Comparison of ENCODE assay signal across 8 mouse cellular contexts in the genomic region with DNA sequence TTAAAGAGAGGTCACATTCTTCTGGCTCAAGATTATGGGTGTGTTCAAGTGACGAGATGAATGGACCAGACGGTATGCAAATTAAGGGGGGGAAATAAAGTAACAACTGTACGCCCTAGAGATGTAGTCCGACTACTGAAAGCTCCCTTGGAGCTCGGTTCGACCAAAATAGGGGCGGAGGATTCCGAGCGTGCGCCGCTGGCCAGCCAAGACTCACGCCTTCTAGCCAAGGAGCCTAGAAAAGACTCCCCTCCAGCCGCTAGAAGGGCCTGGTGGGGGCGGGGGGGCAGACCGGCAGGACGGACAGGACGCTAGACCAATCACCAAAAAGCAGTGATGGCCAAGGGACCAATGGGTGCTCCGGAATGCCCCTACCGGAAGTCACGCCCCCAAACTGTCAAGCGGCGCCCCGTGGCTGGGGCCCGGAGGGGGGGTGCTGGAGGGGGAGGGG. TPM values are rescaled to one million over a fixed set of nuclear protein-coding genes. Genes with fewer than 3 reads are reported as not detected.
DNase-seq lines count a peak whose midpoint lies in the region; ATAC-seq and TF ChIP-seq lines count a peak whose summit lies in the region.

A gene (plus strand): TSS at position 440 of the 451 bp plus-strand sequence.

- no peak for TF ChIP-seq CTCF in lung, postnatal 0 days (IDR thresholded peaks at IDR 0.05)

- H3K27ac ChIP-seq in hindbrain, embryonic 11.5 days (ENCODE audit: low read depth, low read length), result peak within 1 kb of the TSS; percentile 96
- H3K27ac ChIP-seq in lung, postnatal 0 days (ENCODE audit: low read length), result peak within 1 kb of the TSS; percentile 99

- H3K4me1 ChIP-seq in hindbrain, embryonic 11.5 days (replicated peaks; ENCODE audit: control insufficient read depth, insufficient read depth, low read length), result peaks cover 3% of the 10 kb centered on the region
- H3K4me1 ChIP-seq in lung, postnatal 0 days (ENCODE audit: insufficient read depth, low read depth, low read length), result peaks cover 15% of the 10 kb centered on the region; the same call in 1 of the 2 replicates

- WGBS in hindbrain, embryonic 11.5 days, result under 1% methylated on average over 22 of the region's 24 CpGs
- WGBS in lung, postnatal 0 days, result under 1% methylated on average over 24 of the region's 24 CpGs

- no peaks in the 10 kb centered on the region for H3K36me3 ChIP-seq in hindbrain, embryonic 11.5 days (ENCODE audit: control insufficient read depth, insufficient read depth, low read length)
- 0 out of 2 replicates have a peak, but pooled peaks cover 4% of the 10 kb centered on the region for H3K36me3 ChIP-seq in lung, postnatal 0 days (ENCODE audit: insufficient read depth, low read length)

- TF ChIP-seq EP300 in lung, postnatal 0 days (IDR thresholded peaks at IDR 0.05), result peak; percentile 12

- peak; percentile 98 for ATAC-seq in hindbrain, embryonic 11.5 days (ENCODE audit: low FRiP score)
- ATAC-seq in lung, postnatal 0 days, result peak; percentile 97

- H3K4me3 ChIP-seq in hindbrain, embryonic 11.5 days (ENCODE audit: low read depth, low read length), result peak within 1 kb of the TSS; percentile 98
- H3K4me3 ChIP-seq in lung, postnatal 0 days (ENCODE audit: low read depth, low read length), result peak within 1 kb of the TSS; percentile 94

- peak within 1 kb of the TSS; percentile 98 for H3K9ac ChIP-seq in hindbrain, embryonic 11.5 days (ENCODE audit: low read depth, low read length)
- peak within 1 kb of the TSS; percentile 93 for H3K9ac ChIP-seq in lung, postnatal 0 days (replicated peaks; ENCODE audit: low read depth)

- H3K4me2 ChIP-seq in hindbrain, embryonic 11.5 days (replicated peaks; ENCODE audit: low read depth, low read length), result peak within 1 kb of the TSS; percentile 62
- H3K4me2 ChIP-seq in lung, postnatal 0 days (replicated peaks; ENCODE audit: low read depth, low read length), result peak within 1 kb of the TSS; percentile 62

- no peaks in the 10 kb centered on the region for H3K27me3 ChIP-seq in hindbrain, embryonic 11.5 days (ENCODE audit: control insufficient read depth, insufficient read depth, low read length)
- no peaks in the 10 kb centered on the region for H3K27me3 ChIP-seq in lung, postnatal 0 days (replicated peaks; ENCODE audit: insufficient read depth, low read length)

- H3K9me3 ChIP-seq in hindbrain, embryonic 11.5 days (ENCODE audit: control insufficient read depth, low read length), result no peaks in the 10 kb centered on the region
- no peaks in the 10 kb centered on the region for H3K9me3 ChIP-seq in lung, postnatal 0 days (ENCODE audit: low read length)

- DNase-seq in NIH3T3 (ENCODE audit: low read depth), result peak; percentile 97
- DNase-seq in cerebellum, adult 9-11 months, result peak; percentile 94
- DNase-seq in frontal cortex, adult 2 months (ENCODE audit: extremely low spot score in 1 of 2, low spot score in 1 of 2), result peak; percentile 85 to 96
- peak; percentile 95 for DNase-seq in hindbrain, embryonic 11.5 days (ENCODE audit: low spot score)
- DNase-seq in layer of hippocampus, postnatal 10 days (ENCODE audit: low spot score in 2 of 2), result peak; percentile 94 to 96
- peak; percentile 97 for DNase-seq in lung, postnatal 0 days (ENCODE audit: low spot score)
- DNase-seq in ovary, postnatal 10 days (ENCODE audit: low spot score), result peak; percentile 92
- DNase-seq in thymus, postnatal 10 days (ENCODE audit: low spot score in 2 of 2), result peak; percentile 93 to 95

RNA-seq across cellular contexts. Expression of the gene that starts here (rescaled TPM):
- polyA plus RNA-seq in frontal cortex, adult 2 months (2012; rRNA removed), result 64.9 and 67.0 TPM in 2 replicates
- 37.8 and 42.6 TPM in 2 replicates for polyA plus RNA-seq in hindbrain, embryonic 11.5 days (2014; fragmentation: Nextera tagmentation; extraction: Ambion mirVana)
- total RNA-seq in layer of hippocampus, postnatal 10 days (2021), result 10 to 100 TPM; 50.3 to 53.9 TPM
- 25.7 and 28.5 TPM in 2 replicates for polyA plus RNA-seq in lung, postnatal 0 days (2015; fragmentation: Nextera tagmentation; extraction: Ambion mirVana)

Comparison
In these comparisons a context has a peak if more than half of its experiments do, and no peak if none do; other contexts are left out.
1. Peak in every context shown above with its lines: DNase-seq, ATAC-seq, H3K4me3 ChIP-seq and H3K27ac ChIP-seq.